Mouse (Mus musculus) brain, embryonic 14.5 days (tissue): Measurements from ENCODE around the gene Sf3b6. TPM values are rescaled to one million over a fixed set of nuclear protein-coding genes. Genes with fewer than 3 reads are reported as not detected.
"Not testable (repeated sequence)": the region's sequence is repeated elsewhere in the genome, so short reads cannot be mapped to it uniquely, and the experiment has no call there.

Source experiments
- DNase-seq: peaks from one replicate; pipeline ENCODE4 v3.0.0-alpha.2; 2011; ENCODE audit warnings: low read depth
- CTCF ChIP-seq: fragments of 200-500 bp; IDR thresholded peaks from 2 replicates; pipeline ENCODE4 v1.5.1; 2012; ENCODE audit warnings: inconsistent platforms, mild to moderate bottlenecking, moderate library complexity, borderline replicate concordance; ENCODE audit not compliant: insufficient read depth, insufficient read length; ENCODE audit errors: extremely low read depth
- POLR2A ChIP-seq: fragments of 200-500 bp; IDR thresholded peaks from 2 replicates; pipeline ENCODE4 v1.6.1; 2012; ENCODE audit warnings: mild to moderate bottlenecking, inconsistent platforms, borderline replicate concordance; ENCODE audit not compliant: poor library complexity, insufficient read depth, insufficient read length, severe bottlenecking; ENCODE audit errors: extremely low read depth
- polyA plus RNA-seq: library from polyadenylated mRNA; depleted of rRNA; stranded (reverse); fragments of >200 nt; gene quantifications from 2 replicates; pipeline ENCODE4 v1.2.3, GENCODE M21; 2012; rRNA removed

Gene Sf3b6
- 161 and 173 TPM in 2 replicates for polyA plus RNA-seq

- DNase-seq, result peak; percentile 99
- TF ChIP-seq CTCF (no peak), POLR2A (peak; percentile 89; the same call in 1 of the 2 replicates)
Measured at GRCm38 (mm10) chr12:4817361-4818101, at the start of gene Sf3b6. Sf3b6 (plus strand) TSS chr12:4817544.

DNA sequence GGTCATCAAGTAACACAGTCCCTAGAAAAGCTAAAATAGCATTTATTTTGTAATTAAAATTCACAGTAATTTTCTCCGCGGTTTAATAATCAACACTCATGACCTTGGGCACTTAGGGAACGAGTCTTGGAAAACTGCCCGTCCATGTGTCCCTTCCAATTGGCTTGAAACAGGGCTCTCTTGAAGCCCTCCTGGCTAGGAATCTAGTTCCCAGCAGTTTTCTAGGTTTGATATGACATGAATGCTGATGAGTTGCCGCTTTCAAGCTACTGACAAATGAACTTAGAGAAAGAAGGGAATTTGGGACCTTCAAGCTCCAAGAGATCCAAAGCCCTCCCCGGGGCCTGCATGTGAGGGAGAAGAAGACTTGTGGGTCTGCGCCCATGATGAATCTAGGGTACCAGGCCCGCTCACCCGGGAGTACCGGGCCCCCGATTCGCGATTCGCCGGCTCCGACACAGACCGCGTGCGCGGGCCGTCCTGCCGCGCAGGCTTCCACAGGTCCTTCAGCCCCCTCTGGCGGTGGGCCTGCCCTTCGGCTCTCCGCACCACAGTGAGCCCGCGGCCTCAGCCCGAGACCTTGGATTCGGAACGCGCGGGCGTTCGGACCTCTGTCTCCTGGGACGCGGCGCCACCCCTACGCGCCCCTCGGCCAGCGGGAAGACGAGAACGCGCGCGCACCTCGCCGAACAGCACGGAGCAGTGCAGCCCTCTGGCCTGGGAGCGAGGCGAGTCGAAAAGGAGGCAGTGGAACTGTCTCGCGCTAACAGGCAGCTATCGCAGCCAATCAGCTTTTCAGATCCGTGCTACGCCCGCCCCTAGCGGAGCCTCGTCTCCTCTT lies 48.6 kb upstream of the Sf3b6 start, which contains the start of the genes Pfn4 and Fam228b:
TSS of gene Pfn4 (plus strand) at position 531 of the 841 bp plus-strand sequence.
TSS of gene Fam228b (minus strand) at position 776 of the 841 bp plus-strand sequence.
- DNase-seq, result peak; percentile 97
- TF ChIP-seq POLR2A (no peak; the same call in 1 of the 2 replicates), CTCF (peak; percentile 83)

DNA sequence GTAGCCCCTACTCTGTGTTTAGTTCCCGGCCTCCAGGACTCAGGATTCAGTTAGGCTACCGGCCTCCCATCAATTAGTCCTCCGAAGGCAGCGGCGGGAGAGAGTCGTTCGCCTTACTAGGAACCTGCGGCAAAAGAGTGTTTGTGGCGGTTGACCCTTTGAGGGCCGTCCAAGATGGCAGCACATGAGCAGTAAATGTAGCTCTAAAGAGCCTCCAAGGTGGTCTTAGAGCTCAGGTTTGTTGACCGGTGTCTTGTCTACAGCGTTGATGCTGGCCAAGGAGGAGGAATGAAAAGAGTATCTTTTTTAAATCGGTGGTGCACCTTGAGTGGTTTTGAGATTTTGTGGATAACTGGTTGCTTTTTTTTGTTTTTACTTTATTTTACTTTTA lies 48.0 kb upstream of the Sf3b6 start:
- TF ChIP-seq POLR2A (no peak), CTCF (no peak)
- no peak for DNase-seq

DNA sequence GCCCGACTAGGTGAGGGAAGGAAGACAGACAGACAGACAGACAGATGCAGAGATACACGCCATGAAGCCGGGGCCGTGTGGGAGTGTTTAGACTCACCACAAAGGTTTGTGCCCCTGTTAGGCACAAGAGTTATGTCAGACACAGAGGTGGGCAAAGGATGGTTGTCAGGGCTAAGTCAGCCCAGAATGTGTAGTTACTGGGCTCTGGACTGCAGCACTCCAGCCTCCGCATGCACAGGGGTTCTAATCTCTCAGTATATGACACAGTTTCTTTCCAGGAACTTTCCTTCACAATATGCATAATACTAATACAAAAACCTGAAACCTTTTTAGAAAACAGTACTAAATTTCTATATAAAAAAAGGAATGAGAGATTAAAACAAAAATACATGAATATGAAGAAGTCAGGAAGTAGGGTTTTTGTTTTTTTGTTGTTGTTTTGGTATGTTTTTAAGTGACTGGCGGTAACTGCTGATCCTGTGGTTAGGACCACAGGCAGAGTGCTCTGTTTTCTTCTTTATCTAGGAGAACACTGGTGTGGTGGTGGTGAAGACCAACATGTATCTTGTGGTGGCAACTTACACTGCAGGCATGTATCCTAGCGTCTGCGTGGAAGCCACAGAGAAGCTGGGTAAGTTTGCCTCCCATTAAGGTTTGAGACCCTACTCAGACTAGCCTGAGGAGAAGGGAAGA lies 42.3 kb upstream of the Sf3b6 start:
- no peak for DNase-seq
- no peak for TF ChIP-seq POLR2A
- TF ChIP-seq CTCF, result no peak

GRCm38 (mm10) chr12:4775588-4775949 lies 41.8 kb upstream of the Sf3b6 start:
- DNase-seq, result no peak
- TF ChIP-seq CTCF (no peak), POLR2A (no peak)

DNA sequence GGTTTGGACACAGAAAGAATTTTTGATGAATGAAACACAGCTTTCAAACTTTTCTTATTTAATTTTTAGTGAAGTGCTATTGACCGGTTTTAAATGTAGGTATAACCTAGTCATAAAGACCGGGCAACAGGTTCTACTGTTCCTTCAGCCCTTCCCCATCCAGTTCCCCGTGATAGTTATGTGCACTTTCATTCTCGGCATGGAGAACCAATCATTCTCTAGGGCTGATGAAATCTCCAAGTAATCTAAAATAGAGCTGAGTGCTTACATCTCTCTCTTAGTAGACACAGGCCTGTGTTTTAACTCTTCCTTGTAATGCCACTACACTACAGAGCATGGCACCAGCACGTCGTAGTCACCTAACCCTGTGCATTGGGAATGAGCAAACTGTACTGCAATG lies 39.6 kb upstream of the Sf3b6 start:
- no peak for TF ChIP-seq POLR2A
- TF ChIP-seq CTCF, result no peak
- no peak for DNase-seq

- no peak for TF ChIP-seq CTCF
- no peak for TF ChIP-seq POLR2A
- no peak for DNase-seq
Measured at GRCm38 (mm10) chr12:4780245-4780644, 37.1 kb upstream of the Sf3b6 start.

GRCm38 (mm10) chr12:4781270-4781669 lies 36.1 kb upstream of the Sf3b6 start:
- TF ChIP-seq CTCF, result no peak
- TF ChIP-seq POLR2A, result no peak
- no peak for DNase-seq

- DNase-seq, result not testable (repeated sequence)
Measured at GRCm38 (mm10) chr12:4781725-4782404, 35.5 kb upstream of the Sf3b6 start.

- TF ChIP-seq POLR2A, result no peak
- no peak for DNase-seq
Measured at GRCm38 (mm10) chr12:4783598-4783997, 33.7 kb upstream of the Sf3b6 start.

- no peak for TF ChIP-seq CTCF
- no peak for TF ChIP-seq POLR2A
- DNase-seq, result no peak
Measured at GRCm38 (mm10) chr12:4784466-4784865, 32.9 kb upstream of the Sf3b6 start.

DNA sequence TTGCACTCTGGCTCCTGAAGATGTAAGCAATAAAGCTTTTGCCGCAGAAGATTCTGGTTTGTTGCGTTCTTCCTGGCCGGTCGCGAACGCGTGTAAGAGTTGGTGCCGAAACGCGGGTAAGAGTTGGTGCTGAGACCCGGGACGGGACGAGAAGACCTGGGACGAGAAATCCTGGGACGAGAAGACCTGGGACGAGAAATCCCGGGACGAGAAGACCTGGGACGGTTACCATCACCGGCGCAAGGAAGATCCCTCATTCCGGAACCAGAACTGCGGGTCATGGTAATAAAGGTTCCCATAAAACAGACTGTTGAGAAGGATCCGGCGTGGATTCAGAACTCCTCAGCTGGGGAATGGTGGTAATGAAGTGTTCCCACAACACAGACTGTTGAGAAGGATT lies 29.2 kb upstream of the Sf3b6 start:
- DNase-seq, result not testable (repeated sequence)
